Mouse (Mus musculus) right cerebral cortex, postnatal 10 days (tissue): ENCODE measurements around the gene Theg.
A peak's percentile ranks its signal among the peaks of the same experiment; 100 is the strongest.

Source experiments
- DNase-seq, 2 experiments: peaks; one replicate each; pipeline ENCODE4 v3.0.0; 2021; ENCODE audit warnings: low spot score in 2 of 2

Gene Theg

DNA sequence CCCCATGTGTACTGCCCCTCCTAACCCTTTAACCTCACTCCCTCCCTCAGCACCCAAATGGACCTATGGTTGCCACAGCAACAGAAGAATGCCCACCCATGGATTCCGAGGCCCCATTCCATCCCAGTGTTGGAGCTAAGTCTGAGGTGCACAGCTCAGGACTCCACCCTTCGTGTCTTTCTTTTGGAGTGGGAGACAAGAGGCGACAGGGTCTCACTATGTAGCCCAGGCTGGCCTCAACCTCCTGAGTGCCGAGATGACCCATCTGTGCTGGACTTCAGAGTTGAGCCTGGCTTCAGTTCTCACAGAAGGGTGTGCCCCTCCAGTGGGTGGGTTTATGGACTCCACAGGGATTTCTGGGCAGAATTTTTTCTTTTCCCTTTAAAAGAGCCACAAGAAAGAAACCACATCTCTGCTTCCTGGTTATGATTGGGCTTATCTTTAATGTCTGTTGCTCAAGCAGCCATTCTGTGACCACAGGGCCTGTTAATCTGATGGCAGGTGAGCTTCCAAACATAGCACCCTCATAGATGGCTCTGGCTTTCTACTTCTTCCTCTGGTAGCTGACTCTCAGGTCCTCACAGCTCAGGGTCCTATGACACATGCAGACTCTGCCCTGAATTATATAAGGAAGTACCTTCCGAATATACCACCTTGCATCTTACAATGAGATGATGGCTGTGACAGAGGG is at the start of gene Theg:
TSS of gene Theg (minus strand) at position 271 of the 691 bp plus-strand sequence.
- DNase-seq: peak; percentile 12 to 13

DNA sequence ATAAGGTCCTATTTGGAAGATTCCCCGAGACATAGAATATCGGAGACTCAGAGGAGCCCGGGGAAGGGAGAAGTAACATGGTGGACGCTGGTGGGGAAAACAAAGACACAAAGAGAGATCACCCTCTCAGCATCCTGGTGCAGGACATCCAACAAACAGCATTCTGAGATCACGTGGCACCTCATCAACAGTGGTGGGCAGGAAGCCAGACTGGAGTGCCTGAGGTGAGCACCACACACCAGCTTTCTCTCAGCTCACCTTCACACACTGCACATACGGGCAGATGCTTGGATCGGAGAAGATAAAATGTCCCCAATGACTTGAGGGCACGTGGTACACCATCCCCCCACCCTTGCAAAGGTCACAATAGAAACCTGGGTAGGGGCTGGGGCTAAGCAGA is 49.2 kb upstream of the Theg start:
- DNase-seq: no peak

DNA sequence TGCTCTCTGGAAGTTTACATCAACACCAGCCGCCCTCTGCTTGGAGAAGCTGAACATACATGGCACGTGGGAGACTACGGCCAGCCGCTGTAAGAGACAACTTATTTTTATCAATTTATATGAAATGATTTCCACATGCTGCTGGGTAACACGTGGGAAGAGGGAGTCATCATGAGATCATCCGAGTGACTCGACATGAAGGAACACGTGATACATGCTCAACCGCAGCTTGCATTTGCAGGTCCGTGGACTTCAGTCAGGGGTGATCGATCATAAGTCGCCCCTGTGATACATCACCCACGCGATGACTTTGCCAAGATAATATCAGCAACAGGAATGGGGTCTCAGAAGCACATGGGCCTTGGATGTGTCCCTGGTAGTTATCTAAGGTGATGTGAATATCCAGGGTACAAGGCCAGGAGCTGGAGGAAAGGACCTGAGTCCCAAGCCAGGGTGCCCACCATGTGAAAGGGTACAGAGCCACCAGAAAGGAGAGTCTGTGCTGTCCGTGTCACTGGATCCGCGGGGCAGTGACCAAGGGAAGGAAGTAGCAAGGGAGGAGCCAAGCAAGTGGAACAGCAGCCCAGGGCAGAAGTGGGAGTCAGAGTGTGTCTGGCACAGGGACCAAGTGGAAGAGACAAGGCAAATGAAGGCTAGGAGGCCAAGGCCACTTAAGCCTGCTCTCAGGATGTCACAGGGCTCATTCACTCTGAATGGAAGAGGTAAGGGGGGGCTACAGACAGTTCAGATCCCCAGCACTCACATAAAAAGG is 46.1 kb upstream of the Theg start:
- peak in 1 of 2 experiments; percentile 22 for DNase-seq

DNA sequence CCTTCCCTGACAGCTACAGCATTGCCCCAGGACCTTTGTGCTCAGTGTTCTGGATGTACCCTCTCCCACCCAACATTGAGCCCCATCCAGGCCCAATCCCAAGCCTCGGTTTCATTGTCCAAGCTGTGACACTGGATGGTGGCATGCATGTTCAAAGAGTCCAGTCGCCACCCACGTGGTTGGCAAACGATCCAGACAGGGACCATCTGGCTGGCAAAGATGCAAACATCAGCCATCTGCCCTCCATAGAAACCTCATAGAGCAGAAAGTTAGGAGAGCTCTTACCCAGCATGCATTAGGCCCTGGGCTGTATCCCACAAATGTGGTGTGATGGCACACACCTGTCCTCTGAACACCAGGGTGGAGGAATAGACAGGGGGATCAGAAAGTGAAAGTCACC is 44.3 kb upstream of the Theg start:
- DNase-seq: peak; percentile 64 to 82

DNA sequence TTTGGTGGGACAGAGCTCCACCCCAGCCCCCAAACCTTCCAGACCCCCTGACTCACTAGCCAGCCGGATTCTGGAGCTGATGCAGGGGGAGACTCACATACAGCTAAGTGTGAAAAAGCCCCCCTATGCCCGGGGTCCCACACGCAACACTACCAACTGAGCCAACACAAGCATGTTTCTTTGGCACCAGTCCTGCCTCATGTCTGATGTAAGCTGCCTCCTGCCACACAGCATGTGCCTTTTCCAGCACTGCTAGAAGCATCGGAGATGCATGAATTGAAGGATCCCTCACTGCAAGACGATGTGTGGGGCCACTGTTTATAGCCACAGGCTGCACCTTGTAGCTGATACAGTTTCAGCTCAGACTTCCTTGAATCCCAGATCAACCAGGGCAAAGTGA is 41.2 kb upstream of the Theg start:
- no peak for DNase-seq

DNA sequence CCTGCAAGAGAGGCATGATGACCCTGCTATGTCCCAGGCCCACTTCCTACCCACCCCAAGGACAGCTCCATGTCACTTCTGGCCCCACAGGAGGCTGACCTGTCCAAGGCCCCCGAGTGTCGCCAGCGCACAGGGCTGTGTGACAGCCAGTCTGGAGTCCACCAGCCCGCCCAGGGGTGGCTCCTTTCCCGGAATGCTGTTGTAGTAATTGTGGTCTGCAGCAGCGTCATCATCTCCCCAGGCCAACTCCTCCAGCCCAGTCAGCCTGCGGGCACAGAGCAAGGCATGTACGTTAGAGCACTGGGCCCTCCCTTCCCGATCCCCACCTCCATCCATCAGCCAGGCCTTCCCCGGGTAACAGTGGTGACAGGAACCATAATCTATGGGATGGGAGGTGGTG is 39.0 kb upstream of the Theg start:
- DNase-seq: no peak

DNA sequence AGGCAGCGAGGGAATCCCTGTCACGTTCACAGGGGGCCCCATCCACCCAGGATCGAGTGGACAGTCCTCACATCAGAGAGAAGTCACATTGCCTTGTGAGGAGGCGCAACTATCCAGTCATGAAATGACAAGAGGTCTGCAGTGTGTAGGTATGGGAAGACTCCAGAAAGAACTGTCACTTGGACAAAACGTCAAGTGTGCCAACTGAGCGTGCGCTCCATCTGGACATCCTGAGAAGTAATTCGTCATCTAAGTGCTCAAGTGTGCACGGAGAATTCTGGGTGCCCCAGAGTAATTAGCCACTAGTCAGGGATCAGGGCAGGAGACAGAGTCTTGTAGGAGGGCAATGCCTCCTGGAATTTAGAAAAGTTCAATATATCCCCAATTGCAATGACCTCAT is 38.3 kb upstream of the Theg start:
- DNase-seq: no peak

DNA sequence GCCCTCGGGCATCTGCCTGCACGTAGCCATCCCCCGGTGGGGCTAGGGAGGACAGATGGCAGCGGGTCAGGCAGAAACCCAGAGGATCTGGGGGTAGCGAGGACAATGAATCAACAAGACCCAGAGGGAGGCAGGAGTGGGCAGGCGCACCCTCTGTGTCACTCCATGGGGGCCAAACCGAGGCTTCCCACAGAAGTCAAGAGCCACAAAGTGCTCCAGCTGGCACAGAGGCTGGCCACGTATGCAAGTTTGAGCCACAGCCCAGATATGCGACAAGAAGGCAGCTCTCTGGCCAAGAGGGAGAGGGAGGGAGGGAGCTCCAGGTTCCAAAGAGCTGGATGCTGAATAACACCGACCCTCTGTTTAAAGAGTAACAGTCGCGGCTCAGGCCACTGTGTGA is 36.8 kb upstream of the Theg start:
- no peak for DNase-seq

DNA sequence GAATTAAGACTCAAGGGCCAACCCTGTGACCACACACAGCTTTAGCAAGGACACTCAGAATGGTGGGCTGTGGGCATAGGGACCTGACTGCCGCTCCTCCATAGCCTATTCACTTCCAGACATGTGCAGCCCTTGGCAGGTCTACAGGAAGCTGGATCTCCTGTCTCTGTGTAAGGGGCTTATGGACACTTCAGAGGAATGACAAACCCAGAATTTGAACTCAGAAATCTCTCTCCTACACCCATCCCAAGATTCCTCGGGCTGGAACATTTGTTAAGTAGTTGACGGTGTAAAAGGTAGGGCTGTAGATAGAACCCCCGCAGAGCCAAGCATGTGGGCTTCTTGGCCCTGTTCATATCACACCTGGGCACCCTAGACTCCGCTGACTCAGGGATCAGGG is 29.2 kb upstream of the Theg start:
- no peak for DNase-seq

DNA sequence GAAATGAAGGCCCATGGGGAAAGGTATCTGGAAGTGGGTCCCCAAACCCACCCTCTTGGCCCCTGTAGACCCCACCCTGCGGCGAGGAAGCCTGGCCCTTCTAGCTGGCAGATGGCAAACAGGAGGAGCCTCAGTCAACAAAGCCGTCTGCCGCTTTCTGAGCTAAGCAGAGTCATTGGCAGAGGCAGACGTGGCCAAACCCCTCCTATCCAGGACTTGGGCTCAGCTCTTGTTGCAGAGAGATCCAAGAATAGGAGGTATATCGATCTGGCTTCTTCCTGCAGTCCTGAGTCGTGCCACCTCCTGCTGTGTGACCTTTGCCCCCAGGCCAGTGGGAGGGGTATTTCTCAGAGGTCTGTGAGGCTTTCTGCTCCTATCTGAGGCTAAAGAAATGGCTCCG is 28.7 kb upstream of the Theg start:
- peak; percentile 64 to 74 for DNase-seq

DNA sequence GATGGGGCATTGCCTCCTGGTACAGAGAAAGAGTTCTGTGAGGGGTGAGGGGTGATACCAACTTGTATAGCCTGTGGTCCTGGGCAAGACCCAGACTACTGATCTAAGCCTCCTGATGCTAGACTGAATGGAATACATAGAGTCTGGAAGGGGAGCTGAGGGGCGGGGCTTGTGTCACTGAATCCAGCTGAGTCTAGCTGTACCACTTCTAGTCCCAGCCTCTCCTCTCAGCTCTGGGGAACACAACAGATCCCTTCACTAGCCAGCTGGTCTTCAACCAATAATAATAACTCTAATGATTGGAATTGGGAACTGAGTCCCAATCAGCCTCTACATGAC is 27.1 kb upstream of the Theg start:
- no peak for DNase-seq

DNA sequence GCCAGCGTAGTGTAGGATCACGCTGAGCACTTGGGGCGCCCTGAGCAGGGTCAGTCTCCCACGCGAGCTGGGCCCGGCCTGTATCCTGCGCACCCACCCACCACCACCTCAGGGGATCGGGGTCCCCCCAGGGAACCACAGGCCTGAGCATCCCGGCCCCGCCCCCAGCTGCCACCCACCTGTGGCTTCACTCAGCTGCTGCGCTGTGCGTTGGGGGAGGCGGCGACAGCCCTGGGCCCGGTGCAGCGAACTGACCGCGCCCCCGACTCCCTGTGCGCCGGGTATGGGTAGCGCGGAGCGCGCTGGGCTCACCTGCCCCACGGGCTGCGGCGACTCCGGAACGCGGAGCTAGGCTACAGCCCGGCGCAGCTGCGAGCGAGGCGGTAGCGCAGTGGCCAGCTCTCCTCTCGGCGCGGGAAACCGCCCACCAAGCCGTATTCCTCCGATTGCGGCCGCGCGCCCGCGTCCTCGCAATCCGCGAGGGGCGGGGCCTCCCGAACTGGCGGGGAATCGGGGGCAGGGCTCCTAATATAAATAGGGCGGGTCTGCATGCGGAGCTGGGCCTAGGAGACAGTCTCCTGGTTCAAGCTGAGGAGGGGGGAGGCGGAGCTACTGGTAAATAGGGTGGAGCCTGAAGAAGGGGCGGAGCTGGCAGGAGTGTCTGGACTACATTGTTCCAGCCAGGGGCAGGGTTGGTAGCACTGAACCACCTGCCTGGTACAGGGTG is 26.6 kb upstream of the Theg start, which contains the start of gene C2cd4c:
TSS of gene C2cd4c (minus strand) at position 448 of the 727 bp plus-strand sequence.
- DNase-seq: peak; percentile 84 to 86

DNA sequence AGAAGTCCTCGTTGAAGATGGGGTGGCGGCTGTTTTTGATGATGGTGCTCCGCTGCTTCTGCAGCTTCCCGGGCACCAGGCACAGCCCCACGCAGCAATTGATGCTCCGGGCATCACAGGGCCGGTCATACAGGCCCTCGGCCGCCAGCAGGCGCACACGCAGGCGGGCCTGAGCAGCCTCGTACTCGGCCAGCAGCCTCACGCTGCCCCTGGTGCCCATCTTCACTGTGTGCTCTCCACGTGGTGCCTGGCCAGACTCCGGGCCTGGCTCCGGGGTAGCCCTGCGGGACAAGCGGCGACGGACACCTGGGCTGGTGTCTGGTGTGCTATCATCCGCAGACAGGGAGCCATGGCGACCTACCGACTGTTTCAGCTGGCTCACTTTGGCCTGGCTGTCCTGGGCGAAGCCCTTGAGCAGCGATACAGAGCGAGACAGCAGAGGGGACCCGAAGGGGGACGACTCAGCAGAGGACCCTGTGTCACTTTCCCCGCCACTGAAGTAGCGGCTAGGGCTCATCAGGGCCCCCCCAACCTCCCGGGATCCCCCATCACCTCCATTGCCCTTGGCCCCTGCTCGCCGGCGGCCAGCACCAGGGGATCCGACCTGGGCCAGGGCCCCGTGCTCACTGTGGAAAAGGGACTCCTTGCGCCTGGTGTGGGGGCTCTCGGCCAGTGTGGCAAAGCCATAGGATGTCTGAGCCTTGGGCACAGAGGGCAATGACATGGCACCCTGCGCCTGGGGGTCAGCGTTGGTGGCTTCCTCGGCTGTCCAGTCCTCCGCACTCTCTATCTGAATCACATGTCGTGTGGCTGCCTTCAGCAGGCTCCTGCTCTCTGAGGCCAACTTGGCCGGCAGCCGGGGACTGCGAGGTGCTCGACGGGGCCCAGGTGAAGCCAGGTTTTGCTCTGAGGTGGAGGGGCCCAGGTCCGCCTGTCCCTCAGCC is 25.3 kb upstream of the Theg start:
- peak in 1 of 2 experiments; percentile 47 for DNase-seq

DNA sequence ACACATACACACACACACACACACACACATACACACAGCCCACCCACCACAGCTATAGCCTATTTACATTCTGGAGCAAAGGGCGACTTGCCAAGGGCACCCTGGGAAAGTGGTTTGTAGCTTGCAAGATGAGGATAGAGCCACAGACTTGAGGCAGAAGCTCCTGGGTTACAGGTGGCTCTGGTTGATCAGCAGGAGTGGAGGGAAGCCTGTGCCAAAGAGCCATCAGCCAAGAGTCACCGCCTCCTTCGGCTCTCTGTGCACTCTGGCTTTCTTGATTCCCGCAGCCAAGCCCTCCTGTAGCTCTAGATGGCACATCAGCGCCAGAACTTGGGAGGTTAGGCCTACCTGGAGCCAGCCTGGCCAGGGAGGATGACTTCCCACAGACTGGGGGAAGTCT is 24.2 kb upstream of the Theg start:
- peak in 1 of 2 experiments; percentile 40 for DNase-seq

DNA sequence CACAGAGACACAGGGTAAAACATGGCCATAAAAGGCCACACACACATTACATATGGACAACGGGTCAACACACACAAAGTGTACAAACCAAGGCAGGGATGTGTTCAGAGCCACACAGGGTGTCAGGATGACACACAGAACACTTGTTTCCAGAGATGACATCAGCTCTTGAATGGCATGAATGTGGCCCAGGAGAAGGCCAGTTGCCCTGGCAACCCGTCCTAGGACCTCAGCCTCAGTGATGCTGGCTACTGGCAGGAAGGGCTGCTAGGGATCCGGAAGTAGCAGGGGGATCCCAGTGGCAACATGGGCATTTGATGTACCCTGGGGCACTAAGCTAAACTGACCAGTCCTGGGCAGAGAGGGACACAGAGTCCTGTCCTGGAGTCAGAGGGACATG is 22.1 kb upstream of the Theg start:
- DNase-seq: no peak

DNA sequence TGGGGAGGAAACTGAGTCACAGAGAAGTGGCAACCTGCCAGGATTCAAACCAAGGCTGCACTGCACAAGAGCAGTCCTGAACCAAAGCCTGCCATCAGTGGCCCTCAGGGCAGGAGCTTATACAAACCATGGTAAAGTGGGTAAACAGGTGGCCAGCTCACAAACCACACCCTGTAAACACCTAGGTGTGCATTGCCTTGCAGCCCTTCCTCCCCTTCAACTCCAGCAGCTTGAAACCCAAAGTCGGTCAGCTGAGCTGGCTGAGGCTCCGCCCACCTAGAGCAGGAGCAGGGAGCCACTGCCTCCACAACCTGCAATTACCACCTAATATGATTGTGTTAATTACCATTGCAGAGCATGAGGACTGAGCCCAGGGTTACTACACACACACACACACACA is 20.8 kb upstream of the Theg start:
- no peak for DNase-seq

DNA sequence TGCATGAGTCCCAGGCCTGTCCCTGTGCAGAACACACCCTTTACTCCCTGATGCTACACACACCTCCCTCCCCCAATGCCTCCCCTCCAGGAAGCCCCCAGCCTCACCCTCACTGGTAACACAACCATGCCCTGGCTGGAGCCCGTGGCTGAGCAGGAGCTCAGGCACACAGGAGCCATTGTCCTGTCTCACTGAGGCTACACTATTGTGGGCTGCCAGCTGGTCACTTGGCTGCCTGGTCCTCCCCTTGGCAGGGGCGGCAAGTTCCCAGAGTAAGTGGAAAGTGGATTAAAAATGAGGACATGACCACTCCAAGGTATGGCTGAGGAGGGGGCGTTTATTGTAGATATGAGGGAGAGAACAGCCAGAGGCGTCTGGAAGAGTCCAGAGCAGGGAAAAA is 19.4 kb upstream of the Theg start:
- peak; percentile 64 to 71 for DNase-seq

DNA sequence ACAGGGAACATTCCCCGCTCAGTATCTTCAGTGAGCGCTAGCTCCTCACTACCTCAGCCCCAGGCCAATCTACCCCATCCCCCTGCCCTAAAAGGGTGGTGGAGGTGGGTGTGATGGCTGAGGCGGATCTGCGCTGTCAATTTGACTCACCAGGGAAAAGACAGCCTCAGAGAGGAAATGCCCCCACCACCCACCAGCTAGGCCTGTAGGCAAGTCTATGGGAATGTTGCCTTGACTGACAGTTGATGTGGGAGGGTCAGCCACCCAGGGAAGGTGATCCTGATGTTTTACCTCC is 10.8 kb upstream of the Theg start:
- DNase-seq: no peak

DNA sequence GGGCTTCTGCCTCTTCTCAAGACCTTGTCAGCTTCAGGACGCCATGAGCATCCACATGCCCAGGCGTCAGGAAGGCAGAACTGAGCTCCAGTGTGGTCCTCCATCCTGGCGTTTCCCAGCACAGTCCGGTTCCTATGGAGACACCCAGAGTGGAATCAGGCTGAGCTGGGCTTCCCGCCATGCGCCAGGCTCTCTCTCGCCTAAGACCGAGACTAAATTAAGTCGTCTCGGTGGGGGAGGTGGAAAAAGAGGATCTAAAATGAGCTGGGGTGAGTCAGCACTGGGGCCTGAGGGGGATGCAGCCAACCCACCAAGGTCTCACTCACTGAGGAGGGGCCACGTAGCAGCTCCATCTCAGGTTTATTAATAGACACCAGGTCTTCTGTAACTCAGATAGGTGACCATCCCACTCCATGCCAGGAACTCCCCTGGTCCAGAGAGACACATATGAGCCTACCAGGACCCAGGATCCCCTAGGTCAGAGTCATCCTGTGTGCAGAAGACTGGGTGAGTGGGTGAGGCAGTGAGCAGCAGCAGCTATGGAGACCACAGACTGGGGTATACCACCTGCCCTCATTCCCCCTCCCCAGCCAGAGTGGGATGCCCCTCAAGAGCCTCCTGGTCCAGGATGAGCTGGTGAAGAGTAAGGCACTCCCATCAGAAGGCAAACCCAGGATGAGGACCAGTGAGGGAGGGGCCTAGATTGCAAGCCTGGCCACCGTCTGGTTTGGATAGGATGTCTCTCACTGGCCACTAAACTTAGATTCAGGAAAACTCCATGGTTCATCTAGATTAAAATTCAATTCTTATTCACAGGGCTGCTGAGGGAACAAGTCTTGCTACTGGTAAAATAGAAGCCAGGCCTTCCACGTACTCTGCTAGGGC is 10.2 kb upstream of the Theg start:
- peak; percentile 89 to 90 for DNase-seq

DNA sequence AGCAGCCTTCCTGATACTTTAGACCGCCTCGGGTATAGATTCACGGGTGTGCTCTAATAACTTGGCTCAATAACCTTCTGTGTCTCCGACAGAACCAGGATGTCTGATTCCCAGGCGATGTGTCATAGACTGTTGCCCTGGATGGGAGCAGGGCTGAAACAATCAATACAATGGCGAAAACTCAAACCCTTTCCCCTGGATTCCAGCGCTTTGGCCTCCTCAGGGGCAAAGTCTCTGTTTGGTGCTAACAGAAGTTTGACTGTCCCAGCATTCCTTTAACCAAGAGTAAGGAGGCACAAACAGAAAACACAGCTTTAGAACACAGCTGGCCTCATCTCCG is 8.4 kb upstream of the Theg start:
- DNase-seq: no peak
